ENCODE assay signal across 8 mouse cellular contexts in the genomic region with DNA sequence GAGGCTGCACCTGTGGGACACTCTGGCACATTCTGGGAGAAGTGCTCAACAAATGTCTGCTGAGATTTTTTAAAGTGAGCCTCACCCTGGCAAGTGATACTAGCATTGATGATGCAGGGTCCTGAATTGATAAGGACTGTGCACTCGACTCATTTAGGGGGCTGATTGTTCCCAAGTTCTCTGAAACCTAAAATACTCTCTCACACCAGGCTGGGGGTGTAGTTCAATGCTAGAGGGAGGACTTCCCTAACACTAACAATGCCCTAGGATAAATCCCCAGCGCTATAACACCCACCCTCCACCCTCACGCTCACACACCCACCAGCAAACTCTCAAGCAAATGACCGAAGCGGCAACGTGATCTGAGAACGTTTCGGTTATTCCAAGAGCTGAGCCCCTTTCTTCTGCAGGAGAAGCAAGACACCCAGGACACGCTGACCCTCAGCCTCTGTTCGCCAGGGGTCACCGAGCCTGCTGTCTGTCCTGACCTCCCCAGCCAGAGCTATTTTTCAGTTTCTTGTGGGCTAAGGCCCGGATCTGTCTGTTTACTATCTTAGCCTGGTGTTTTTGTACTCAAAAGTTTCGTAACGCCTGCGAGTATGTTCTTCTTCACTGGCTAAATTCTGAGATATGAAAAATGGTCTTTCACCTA. TPM values are rescaled to one million over a fixed set of nuclear protein-coding genes. Genes with fewer than 3 reads are reported as not detected.
DNase-seq lines count a peak whose midpoint lies in the region; ATAC-seq lines count a peak whose summit lies in the region.

No protein-coding gene starts in this region.

- WGBS in forebrain, embryonic 14.5 days, result 35% methylated on average over 15 of the region's 15 CpGs
- 22% methylated on average over 15 of the region's 15 CpGs for WGBS in neural tube, embryonic 13.5 days

- peaks cover 38% of the 10 kb centered on the region for H3K4me1 ChIP-seq in forebrain, embryonic 14.5 days (ENCODE audit: control insufficient read depth, insufficient read depth, low read length)
- peaks cover 86% of the 10 kb centered on the region for H3K4me1 ChIP-seq in neural tube, embryonic 13.5 days (replicated peaks)

- H3K27me3 ChIP-seq in forebrain, embryonic 14.5 days (replicated peaks; ENCODE audit: control insufficient read depth, insufficient read depth, low read length), result no peaks in the 10 kb centered on the region
- H3K27me3 ChIP-seq in neural tube, embryonic 13.5 days, result no peaks in the 10 kb centered on the region

- 0 out of 2 replicates have a peak overlapping the region, but pooled peaks have one; percentile 25 for H3K4me2 ChIP-seq in forebrain, embryonic 14.5 days (ENCODE audit: low read length)
- H3K4me2 ChIP-seq in neural tube, embryonic 13.5 days, result peak overlapping the region; percentile 26; the same call in 1 of the 2 replicates

- no peaks in the 10 kb centered on the region for H3K9me3 ChIP-seq in forebrain, embryonic 14.5 days (replicated peaks; ENCODE audit: control insufficient read depth, low read length)
- H3K9me3 ChIP-seq in neural tube, embryonic 13.5 days, result no peaks in the 10 kb centered on the region

- H3K27ac ChIP-seq in forebrain, embryonic 14.5 days (ENCODE audit: low read depth, low read length), result peak overlapping the region; percentile 76
- H3K27ac ChIP-seq in neural tube, embryonic 13.5 days (replicated peaks), result peak overlapping the region; percentile 79

- no peak overlapping the region for H3K4me3 ChIP-seq in forebrain, embryonic 14.5 days (ENCODE audit: low read depth, low read length)
- H3K4me3 ChIP-seq in neural tube, embryonic 13.5 days, result no peak overlapping the region

- peak overlapping the region; percentile 37; the same call in 1 of the 2 replicates for H3K9ac ChIP-seq in forebrain, embryonic 14.5 days (ENCODE audit: low read length)
- peak overlapping the region; percentile 41 for H3K9ac ChIP-seq in neural tube, embryonic 13.5 days

- ATAC-seq in forebrain, embryonic 14.5 days, result no peak
- no peak for ATAC-seq in neural tube, embryonic 13.5 days (ENCODE audit: low read depth)

- peak; percentile 30 for DNase-seq in kidney, adult 11 months
- DNase-seq in kidney, adult 8-10 months, result no peak
- no peak for DNase-seq in forebrain, embryonic 14.5 days (ENCODE audit: low spot score)
- peak; percentile 46 for DNase-seq in kidney, postnatal 14 days
- no peak for DNase-seq in cerebellum, adult 9-10 months
- DNase-seq in spleen, postnatal 10 days (ENCODE audit: low spot score in 2 of 2), result no peak
- no peak for DNase-seq in frontal cortex, postnatal 10 days (ENCODE audit: low spot score in 2 of 2)

- H3K36me3 ChIP-seq in forebrain, embryonic 14.5 days (ENCODE audit: control insufficient read depth, insufficient read depth, low read length), result no peaks in the 10 kb centered on the region
- no peaks in the 10 kb centered on the region for H3K36me3 ChIP-seq in neural tube, embryonic 13.5 days

RNA-seq across cellular contexts. Expression of gene Dennd2a, which starts 13.8 kb away (rescaled TPM):
- 14.2 and 15.8 TPM in 2 replicates for polyA plus RNA-seq in forebrain, embryonic 14.5 days (2014; fragmentation: Nextera tagmentation; extraction: Ambion mirVana)
- polyA plus RNA-seq in neural tube, embryonic 13.5 days (2015; fragmentation: Nextera tagmentation; extraction: Ambion mirVana), result 25.8 and 26.1 TPM in 2 replicates

RNA-seq across cellular contexts. Expression of gene Adck2, which starts 29.8 kb away (rescaled TPM):
- polyA plus RNA-seq in forebrain, embryonic 14.5 days (2014; fragmentation: Nextera tagmentation; extraction: Ambion mirVana), result 30.4 and 31.5 TPM in 2 replicates
- polyA plus RNA-seq in neural tube, embryonic 13.5 days (2015; fragmentation: Nextera tagmentation; extraction: Ambion mirVana), result 39.5 and 41.7 TPM in 2 replicates

RNA-seq across cellular contexts. Expression of gene Gm42420, which starts 41.7 kb away (rescaled TPM):
- polyA plus RNA-seq in forebrain, embryonic 14.5 days (2014; fragmentation: Nextera tagmentation; extraction: Ambion mirVana), result 1.3 TPM in 1 of 2 replicates, not detected in the other
- polyA plus RNA-seq in neural tube, embryonic 13.5 days (2015; fragmentation: Nextera tagmentation; extraction: Ambion mirVana), result not detected in 2 replicates

RNA-seq across cellular contexts. Expression of gene Ndufb2, which starts 48.5 kb away (rescaled TPM):
- polyA plus RNA-seq in forebrain, embryonic 14.5 days (2014; fragmentation: Nextera tagmentation; extraction: Ambion mirVana), result 354 and 423 TPM in 2 replicates
- 393 and 454 TPM in 2 replicates for polyA plus RNA-seq in neural tube, embryonic 13.5 days (2015; fragmentation: Nextera tagmentation; extraction: Ambion mirVana)

Comparison
In these comparisons a context has a peak if more than half of its experiments do, and no peak if none do; other contexts are left out.
1. DNase-seq: peak in kidney, adult 11 months (single experiment) and kidney, postnatal 14 days (single experiment); none in kidney, adult 8-10 months (0 of 2), forebrain, embryonic 14.5 days (single experiment), cerebellum, adult 9-10 months (single experiment), spleen, postnatal 10 days (0 of 2) and frontal cortex, postnatal 10 days (0 of 2).